Mouse (Mus musculus): ENCODE results near the gene Terf2ip.
A peak's percentile ranks its signal among the peaks of the same experiment; 100 is the strongest.

The Terf2ip gene

DNA sequence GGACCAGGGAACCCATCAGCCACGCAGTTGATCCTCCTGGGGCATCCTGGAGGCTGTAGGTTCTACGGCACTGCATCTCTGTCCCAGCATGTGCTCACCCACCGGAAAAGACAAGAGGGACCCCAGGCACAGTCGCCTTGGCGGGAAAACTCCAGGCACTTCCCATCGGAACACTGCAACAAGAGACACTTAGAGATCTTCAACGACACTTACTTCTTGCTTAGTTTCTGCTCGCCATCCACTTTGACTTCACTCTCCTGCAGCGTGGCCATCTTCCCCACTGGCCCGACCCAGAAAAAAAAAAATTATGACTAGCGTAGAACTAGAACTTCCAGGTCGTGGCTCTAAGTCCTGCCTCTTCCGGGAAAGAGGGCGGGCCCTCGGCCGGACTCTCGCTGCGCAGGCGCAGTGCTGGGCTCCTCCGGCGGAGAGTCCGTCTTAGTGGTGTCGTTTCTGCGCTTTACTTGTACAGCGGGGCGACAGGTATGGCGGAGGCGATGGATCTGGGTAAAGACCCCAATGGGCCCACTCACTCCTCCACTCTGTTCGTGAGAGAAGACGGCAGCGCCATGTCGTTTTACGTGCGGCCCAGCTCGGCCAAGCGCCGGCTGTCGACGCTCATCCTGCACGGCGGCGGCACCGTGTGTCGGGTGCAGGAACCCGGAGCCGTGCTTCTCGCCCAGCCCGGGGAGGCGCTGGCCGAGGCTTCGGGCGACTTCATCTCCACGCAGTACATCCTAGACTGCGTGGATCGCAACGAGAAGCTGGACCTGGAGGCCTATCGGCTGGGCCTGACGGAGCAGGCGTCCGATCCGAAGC, at the start of gene Terf2ip, which contains the start of gene Kars:
Gene Terf2ip (plus strand): TSS at position 402 of the 819 bp plus-strand sequence.
Gene Kars (minus strand): TSS at position 327 of the 819 bp plus-strand sequence.
- DNase-seq, result peak; percentile 96

DNA sequence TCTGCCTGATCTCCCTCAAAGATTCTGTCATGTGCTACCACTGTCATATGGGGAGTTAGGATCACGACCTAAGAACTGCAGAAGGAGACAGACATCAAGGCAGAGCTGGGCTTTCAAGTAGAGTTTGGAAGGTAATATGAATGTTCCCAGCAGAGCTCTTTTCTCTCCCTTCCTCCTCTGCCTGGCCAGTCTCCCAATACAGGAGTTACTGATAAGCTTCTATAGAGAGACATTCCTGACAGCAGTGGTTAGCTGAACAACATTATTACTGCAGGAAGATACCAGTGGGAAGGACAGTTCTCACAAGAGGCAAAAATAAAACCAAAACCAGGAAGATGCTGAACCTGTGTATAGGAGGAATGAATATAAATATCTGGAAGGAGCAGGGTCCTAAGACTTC, 48.6 kb upstream of the Terf2ip start:
- DNase-seq, result no peak

DNA sequence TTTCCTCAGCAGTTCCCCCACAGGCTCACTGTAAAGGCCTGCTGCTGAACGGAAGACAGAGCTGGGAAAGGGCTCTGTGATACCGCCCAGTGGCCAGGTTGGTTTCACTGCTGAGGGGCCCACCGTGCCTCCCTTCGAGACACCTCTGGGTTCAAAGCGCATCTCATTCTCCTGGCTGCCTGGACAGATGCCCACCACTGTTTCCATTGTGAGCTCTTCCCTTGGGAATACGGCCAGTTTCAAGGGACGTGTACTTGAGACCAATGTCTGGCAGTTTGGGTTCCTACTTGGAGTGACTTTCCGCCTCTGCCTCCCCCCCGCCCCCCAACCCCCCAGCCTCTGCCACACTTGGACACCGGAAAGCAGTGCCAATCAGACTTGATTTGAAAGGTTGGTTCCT, 48.1 kb upstream of the Terf2ip start:
- DNase-seq, result no peak

DNA sequence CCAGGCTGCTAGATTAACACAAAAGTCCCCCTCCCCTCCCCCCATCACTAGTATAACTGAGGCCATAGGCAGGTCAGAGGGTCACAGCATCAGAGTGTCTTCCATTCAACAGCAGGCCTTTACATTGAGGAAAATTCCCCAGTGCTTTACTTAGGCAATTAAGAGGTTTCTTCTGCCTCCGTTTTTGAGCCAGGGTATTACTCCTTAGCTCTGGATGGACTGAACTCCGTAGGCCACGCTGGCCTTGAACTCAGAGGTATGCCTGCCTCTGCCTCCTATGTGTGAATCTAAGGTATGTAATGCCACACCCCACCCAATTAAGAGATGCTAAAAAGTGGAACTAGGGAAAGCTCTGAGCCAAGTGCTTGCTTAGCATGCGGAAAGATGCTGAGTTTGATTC, 47.7 kb upstream of the Terf2ip start:
- no peak for DNase-seq

DNA sequence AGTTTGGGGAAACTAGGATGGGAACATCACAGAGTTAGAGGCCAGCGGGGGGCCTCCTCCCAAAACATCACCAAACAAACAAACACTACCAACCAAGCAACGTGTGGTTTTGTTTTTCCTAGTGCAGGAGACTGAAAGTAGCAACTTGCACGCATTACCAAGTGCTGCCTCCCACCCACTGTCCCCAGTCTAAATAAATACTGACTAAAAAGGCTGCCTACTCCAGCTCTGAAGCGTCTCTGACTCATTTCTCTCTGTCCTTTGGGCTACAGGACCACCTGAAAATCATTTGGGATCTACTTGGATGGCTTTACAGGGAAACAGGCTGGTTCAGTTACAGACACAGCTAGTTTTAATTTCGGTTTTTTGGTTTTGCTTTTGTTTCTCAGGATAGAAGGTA, 46.8 kb upstream of the Terf2ip start:
- DNase-seq, result no peak

DNA sequence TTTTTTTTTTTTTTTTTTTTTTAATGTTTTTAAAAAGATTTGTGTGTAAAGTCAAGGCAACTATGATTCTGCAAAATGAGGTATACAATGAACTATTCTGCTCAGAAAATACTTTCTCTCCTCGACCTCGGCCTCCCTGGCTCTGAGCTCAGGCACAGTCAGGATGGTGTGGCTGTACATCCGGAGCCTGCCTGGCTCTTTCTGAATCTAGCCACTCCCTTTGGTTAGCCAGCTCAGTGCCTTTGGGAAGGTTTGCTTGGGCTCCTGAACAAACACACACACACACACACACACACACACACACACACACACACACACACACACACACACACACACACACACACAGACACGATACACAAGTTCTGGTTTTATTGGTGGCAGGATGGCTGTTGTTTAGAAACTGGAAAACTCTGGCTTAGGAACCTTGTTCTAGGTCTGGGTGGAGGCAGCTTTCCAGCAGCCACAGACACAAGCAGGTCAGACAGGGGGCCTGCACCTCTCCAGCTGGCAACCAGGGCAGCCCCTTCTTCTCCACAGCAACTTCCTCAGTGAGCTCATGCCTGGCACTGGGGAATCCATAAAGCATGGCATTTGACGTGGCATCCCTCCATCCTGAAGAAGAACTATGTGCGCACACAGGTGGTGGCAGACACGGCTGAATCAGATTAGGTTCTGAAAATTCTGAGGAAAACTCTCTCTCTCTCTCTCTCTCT, 46.2 kb upstream of the Terf2ip start:
- no peak for DNase-seq

DNA sequence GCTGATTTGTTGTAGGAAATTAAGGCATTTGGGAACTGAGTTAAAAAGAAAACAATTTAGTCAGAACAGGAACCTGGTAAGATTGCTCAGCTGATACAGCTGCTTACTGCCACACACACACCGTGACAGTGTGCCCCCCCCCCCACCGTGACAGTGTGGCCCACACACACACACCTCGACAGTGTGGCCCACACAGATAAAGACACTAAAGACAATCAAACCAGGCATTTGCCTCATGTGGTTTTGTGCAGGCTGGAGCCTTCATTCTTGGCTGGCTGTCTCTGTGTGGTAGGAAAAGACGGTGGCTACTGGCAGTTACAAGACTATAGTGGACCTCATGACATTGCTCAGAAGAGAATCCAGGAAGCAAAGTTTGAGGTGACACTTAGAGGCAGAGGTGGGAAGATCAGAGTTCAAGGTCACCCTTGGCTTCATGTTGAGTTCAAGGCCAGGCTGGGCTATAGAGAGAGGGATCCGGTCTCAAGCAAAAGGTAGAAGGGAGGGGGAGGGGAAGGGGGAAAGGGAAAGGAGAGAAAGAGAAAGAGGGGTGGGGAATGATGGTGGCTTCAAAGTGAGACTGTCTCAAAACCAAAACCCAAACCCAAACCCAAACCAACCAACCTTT, 43.8 kb upstream of the Terf2ip start:
- DNase-seq, result no peak

DNA sequence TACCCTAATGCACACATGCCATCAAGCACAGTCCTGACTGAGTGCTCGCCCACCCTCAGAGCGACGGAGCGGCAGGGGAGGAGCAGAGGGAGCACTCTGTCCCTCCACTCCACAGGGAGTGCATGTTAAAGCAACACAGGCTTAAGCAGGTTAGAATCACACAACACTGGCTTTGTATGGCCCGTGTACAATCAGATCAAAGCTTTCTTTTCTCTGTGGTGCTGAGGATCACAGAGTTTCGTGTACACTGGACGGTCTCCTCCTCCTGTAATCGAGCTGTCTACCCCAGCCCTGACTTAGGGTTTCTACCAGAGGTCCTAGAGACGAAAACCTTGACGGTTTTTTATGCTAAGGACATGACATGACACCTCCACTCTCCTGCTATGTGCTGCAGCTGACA, 42.7 kb upstream of the Terf2ip start:
- no peak for DNase-seq

DNA sequence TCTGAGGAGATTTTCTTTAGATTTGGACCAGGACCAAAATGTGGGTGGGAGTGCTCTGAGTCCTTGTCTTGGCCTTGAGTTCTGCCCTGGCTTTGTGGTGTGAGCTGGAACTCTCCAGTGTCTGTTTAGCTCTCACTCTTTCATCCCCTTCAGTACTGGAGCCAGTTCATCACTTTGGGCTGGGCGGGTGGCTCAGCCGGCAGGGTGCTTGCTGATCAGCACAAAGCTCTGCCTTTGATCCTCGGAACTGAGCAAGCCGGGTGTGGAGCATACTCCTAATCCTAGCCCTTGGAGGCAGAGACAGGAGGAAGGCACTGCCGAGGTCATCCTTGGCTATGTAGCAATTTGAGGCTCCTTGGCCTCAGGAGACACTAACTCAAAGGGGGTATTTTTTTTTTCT, 42.2 kb upstream of the Terf2ip start:
- no peak for DNase-seq

DNA sequence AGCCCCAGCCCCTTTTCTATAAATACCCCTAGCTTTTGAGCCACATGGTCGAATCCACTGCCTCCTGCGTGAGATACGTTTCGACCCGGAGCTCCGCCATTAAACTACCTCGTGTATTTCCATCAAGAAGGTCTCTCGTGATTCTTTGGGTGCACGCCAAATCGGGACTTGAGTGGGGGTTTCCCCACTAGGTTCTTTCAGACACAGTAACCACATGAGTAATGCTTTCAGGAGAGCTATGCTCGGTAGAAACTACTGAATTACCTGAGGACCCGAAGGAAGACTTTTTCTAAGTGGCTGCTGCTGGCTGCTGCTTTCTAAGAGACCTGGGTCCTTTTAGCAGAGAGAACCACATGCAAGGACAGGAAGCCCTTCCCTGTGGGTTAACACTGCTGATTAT, 37.1 kb upstream of the Terf2ip start:
- no peak for DNase-seq

DNA sequence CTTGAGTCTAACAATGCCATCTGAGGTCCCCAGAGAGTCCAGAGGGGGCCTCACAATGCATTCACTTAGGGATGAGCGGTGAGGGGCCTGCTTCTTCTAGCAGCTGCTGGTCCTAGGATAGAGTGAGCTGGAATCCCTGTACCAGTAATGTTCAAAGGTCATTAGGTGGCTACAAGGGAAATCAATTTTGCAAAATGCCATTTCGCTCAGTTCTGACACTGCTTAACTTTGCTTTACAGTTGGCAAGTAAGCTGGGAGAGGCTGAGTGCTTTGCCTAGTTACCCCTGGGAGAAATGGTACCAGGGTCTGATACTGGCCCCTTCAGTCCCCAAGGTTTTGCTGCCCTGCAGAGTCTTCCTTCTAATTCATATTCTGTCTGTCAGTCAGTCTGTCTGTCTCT, 35.5 kb upstream of the Terf2ip start:
- DNase-seq, result no peak

DNA sequence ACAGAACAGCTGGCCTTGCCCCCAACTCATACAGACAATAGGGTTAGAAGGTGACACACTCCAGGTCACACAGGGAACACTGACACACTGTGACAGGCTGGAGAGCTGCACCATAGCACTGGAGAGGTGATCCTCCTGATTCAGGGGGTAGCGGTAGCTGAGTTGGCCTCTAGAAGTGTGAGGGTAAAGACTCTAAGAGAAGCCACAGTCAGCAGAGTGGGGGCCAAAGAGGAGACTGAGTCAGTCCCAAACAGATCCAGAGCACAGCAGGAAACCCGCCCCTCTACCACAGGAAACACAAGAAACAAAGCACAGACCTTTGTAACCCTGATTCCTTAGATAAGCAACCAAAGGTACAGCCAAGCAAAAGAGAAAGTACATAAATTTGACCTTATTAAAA, 34.9 kb upstream of the Terf2ip start:
- no peak for DNase-seq

DNA sequence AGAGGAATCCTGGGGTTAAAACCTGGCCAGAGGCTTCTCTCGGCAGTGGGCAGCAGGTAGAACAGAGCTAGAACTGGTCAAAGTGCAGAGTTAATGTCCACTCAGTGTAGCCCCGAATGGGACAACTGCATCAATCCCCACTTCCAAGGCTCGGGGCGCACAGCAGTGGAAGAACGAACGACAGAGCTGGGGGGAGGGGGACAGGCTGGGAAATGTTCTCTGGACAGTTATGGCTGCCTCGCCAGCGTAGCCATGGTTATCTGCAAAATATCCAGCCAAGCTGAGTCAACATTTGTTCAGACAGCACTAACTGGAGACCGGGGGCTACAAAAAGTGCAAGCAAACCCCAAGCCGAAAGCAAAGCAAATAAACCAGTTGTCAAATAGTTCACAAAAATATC, 33.1 kb upstream of the Terf2ip start:
- DNase-seq, result peak; percentile 36

DNA sequence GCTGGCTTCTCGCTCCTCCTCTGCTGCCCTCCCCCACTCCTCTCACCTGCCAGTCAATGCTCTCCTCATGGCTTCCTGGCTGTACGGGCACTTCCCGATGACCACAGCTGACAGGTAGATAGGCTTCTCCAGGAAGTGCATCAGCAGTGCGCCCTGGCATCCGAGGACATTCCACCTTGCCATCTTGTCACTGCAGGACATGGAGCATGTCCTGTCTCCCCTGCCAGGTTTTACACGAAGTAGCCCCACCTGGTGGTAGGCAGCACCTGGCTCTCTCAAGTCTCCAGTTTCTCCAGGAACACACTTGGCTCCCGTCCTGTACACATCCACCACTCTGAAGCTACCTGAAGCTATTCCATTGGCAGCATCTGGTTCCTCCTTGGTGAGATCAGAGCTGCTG, 29.1 kb upstream of the Terf2ip start:
- DNase-seq, result no peak

DNA sequence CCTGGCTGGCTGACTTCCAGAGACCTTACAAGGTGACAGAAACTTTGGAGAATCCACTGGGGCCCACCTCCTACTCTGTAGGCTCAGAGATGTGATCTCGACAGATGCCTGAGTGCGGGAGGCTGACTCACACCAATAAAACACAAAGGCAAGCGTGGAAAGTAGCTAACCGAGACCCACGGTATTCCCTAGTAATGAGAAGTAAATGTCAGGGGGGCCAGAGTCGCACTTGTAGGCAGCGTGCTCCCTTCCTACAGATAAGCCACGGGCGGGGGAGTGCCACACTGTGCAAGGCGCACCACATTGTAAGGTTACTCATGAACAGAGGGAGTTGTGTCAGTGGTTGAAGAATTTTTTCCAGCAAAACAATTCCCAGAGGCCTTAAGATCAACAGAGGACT, 26.7 kb upstream of the Terf2ip start:
- no peak for DNase-seq

DNA sequence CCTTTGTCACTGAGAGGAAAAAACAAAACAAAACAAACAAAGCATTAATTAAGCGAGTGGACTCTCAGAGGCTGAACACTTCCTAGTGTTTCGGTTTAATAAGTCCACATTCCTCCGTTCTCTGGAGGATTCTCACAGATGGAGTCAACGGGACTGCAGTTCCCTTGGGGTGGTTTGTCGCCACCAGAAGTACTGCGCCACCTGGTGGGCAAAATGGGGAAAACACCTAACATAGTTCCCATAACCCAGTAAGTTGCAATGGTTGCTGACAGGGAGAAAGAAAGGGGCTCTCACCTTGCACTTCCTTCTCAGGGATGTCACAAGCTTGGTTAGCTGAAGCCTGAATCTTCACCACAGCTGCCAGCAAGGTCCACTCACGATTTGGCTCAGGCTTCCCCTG, 21.3 kb upstream of the Terf2ip start:
- DNase-seq, result peak; percentile 85

DNA sequence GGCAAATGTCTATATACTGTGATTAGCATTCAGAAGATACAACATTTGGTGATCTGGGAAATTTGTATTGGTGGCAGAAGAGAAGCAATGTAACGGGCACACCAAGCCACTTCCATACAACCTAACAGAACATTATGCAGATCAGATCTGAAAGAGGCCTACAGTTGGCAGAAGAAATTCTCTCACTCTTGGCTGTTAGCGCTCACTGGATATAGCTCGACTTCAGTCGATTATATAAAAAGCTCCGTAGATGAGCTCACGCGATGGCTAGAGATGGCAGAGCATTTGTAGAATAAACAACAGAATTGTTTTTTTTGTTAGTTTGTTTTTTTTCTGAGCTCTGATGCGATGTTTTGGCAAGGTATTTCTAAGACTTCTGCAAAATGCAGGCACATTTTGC, 19.9 kb upstream of the Terf2ip start:
- no peak for DNase-seq

DNA sequence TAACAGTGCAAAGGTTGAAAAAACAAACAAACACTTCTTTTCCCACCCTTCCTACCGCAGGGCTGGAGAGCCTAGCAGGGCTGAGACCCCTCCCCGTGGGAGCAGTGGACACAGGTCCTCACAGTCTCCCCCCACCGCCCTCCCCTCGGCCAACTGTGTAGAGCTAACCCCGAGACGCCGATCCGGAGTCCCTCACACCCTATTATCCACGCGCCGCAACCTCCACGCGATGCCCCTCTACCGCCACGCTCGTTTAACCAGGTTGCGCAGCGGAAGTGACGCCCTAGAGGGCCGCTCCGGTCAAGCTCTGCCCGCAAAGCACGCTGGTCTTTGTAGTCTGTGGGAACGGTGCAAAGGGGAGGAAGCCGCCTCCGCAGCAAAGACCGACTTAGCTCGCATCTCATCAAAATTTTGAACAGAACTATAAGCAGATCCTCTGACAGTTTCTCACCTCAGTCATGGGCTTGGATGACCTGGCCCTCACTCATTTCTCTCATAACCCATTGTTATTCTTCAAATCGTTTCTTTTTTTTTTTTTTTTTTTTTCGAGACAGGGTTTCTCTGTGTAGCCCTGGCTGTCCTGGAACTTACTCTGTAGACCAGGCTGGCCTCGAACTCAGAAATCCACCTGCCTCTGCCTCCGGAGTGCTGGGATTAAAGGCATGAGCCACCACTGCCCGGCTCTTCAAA, 19.0 kb upstream of the Terf2ip start, which contains the start of gene Adat1:
Gene Adat1 (minus strand): TSS at position 290 of the 690 bp plus-strand sequence.
- peak; percentile 90 for DNase-seq

DNA sequence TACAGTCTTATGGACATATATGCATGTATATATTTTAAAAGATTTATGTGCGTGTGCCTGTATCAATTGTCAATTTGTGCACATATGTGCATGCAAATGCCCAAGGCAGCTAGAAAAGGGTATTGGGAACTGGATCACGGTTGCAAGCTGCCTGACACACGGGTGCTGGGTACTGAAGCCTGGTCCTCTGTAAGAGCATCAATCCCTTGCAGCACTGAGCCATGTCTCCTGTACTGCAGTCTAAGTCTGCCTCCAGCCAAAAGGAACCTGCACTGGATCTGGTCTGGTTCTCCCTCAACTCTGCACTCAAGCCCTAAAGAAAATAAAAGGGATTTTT, 18.5 kb upstream of the Terf2ip start:
- no peak for DNase-seq

DNA sequence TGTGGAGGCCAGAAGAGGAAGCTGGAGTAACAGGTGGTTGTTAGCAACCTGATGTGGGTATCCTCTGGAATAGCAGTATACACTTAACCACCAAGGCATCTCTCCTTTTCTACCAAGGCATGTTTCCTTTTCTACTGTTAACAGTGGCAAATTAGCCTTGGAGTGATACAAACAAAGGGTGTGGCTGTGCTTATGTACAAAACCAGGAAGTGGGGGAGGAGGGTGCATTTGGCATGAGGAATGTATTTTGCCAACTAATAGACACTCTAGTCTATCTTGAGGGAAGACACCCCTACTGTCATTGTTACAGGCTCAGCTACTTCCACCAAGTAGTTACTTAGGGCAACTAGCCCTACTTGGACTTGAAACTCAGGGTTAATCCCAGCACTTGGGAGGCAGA, 6.4 kb upstream of the Terf2ip start:
- DNase-seq, result no peak

DNA sequence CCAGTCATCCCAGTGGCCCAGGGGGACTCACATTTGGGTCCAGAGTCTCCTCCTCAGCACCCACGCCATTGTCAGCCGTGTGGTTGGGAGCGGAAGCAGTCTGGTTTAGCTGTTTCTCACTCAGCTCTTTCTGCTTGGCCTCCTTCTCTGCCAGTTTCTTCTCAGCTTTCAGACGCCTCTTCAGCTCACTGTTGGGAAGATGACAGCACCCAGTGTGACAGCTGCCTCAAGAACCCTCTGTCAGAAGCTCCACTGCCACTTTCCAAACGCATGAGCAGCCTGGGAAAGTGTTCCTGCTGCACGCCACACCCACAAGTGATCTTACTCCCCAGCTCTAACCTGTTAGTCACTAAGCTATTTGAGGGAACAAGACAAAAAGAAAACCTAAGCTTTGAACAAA, 5.6 kb upstream of the Terf2ip start:
- no peak for DNase-seq

DNA sequence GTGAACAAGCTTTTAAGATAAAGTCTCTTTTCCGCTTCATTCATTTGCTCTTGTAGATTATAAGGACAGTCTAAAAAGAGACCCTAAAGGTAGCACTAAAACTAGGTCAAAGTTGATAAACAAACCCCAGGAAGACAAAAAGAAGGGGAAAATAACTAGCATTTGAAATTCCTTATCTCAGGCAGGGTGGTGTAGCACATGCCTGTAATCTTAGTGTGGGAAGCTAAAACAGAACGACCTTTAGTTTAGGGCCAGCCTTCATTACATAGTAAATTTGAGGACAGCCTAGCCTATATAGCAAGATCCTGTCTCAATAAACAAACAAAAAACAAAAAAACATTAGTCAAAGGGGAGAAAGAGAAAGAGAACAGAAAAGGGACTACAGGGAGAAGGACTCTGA, 3.5 kb upstream of the Terf2ip start:
- DNase-seq, result no peak

DNA sequence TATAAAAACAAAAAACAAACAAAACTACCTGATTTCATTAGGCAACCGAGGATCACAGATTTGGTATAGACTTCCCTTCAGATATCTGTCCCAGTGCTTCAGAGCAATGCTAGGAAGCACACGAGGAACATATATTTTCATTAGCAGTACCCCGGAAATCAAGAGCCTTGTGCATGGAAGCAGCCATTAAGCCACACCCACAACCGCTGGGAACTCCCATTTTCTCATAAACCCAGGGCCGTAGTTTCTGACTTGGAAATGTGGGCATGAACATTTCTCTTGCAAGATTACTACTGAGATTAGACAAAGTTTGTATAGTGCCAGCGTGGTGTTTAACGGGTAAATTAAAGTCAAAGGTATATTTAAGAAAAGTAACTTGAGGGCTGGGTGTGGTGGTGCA, 1.6 kb upstream of the Terf2ip start:
- no peak for DNase-seq
